Mouse (Mus musculus): Measurements from ENCODE around the gene Wnk1.
A peak's percentile ranks its signal among the peaks of the same experiment; 100 is the strongest.

The Wnk1 gene

DNA sequence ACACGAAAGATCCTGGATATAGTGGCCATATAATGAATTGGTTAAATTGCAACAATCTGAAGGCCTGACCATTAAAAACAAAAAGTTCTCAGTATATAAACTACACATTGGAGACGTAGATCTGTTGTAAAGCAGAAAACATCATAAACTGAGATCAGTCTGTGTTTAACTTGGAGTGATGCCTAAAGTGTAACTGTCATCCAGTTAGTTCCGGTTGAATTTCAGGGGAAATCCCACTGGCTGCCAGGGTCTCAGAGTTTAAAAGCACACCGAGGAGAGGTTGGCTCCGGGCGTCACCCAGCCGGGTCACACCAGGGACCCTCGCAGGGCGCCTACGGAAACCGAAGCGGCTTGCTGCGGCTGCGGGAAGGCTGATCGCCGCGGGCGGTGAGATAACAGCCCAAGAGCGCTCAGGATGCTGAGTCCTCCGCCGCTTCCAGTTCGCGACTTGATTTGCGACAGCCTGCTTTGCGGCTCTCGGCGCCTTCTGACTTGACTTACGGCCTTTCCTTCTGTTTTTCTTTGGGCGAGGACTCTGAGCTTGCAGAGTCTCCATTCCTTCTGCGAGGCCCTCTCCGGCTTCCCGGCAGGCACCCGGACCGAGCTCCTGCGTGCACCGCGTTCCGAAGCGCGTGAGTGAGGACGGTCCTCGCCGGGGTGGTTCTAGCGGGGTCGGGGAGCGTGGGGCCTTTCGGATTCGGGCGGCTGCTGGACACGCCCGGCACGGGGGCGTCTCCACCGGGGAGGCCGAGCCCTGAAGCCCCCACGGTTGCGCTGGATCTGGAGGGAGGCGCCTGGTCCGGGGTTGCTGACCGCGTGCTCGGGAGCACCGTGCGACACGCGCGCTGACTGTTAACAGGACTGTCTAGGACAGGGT lies 136.0 kb downstream of the Wnk1 start, which contains the start of gene Rad52:
Gene Rad52, plus strand, starts transcription at position 495 of the 877 bp plus-strand sequence.
- DNase-seq = peak; percentile 91

GRCm38 (mm10) chr6:119892711-119893110 lies 145.8 kb downstream of the Wnk1 start:
- DNase-seq = no peak

DNA sequence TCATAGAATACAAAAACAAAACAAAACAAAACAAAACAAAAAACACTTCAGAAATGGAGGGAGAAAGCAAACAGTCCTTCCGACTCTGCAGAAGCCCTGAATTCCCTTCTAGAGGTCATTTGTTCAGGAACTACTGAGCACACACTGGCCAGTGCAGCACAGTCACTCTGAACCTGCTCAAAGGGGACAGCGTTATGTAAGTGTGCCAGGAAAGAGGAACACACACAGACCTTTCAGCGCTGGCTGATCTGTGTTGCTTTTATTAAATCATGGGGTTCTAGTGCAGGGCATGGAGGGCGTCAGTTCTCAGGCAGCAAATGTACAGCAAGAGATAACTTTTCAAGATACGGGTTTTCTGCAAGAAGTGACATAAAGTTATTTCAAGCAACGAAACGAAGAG lies 155.3 kb downstream of the Wnk1 start:
- no peak for DNase-seq

Measured in kidney, postnatal 10 days (tissue).